Mouse (Mus musculus): ENCODE results near the gene Tmbim6.

DNA sequence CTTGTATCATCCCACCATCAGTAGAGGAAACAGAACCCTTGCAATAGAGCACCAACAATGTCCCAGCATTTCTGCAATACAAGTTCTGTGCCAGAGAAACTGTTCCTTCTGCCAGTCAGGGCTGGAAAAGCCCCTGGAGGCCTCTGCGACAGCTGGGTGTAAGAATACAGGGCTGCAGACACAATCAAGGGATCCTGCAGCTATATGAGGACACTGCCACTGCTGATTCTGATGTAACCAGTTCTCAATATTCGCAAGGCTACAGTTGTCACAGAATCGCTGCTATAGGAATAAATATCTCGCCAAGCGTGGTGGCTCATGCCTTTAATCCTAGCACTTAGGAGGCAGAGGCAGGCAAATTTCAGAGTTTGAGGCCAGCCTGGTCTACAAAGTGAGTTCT is 16.4 kb upstream of the Tmbim6 start:
- no peak for TF ChIP-seq CTCF (IDR thresholded peaks at IDR 0.05)
- no peak for TF ChIP-seq POLR2A (IDR thresholded peaks at IDR 0.05; ENCODE audit: insufficient read depth, low read depth, low read length)
- TF ChIP-seq EP300 (IDR thresholded peaks at IDR 0.05; ENCODE audit: insufficient read depth, low read depth, low read length): no peak
